Mouse (Mus musculus) E14TG2a.4 (cell line): ENCODE measurements at regions not wholly inside any gene's neighbourhood (a gene's known extent, or its start where the extent isn't known, plus 50 kb on each side); places are given as distances from the start of the nearest gene placed in this dataset.

Source experiments
- CTCF ChIP-seq: conservative IDR thresholded peaks from 2 replicates; pipeline ENCODE4 v1.5.1; 2014; ENCODE audit warnings: low read length
- POU5F1 ChIP-seq: IDR thresholded peaks from 2 replicates; pipeline ENCODE4 v1.6.1; 2014; ENCODE audit warnings: low read length, borderline replicate concordance

- TF ChIP-seq CTCF: no peak
- TF ChIP-seq POU5F1: no peak
These were observed 101.3 kb downstream of the Ndufa10 start for GRCm38 (mm10) chr1:92372222-92372990.
